Mouse (Mus musculus) CH12.LX (cell line): ENCODE results near the gene Lrig1. TPM values are rescaled to one million over a fixed set of nuclear protein-coding genes. Genes with fewer than 3 reads are reported as not detected.

ENCODE experiments used
- DNase-seq: peaks from one replicate; pipeline ENCODE4 v3.0.0-alpha.2; 2013; ENCODE audit errors: extremely low read depth
- H3K27ac ChIP-seq: 2 replicates; pipeline ENCODE4 v1.5.1; 2012; ENCODE audit warnings: low read depth, mild to moderate bottlenecking, control low read depth, moderate library complexity; ENCODE audit not compliant: insufficient read depth
- H3K27me3 ChIP-seq: replicated peaks from 2 replicates; pipeline ENCODE3; 2012; ENCODE audit warnings: inconsistent platforms
- H3K36me3 ChIP-seq, 2 experiments: replicated peaks in 1 of 2; 2 replicates each; pipeline versions ENCODE3 to v1.6.1; 2012; ENCODE audit warnings: inconsistent platforms in 1 of 2, low read length in 1 of 2, mild to moderate bottlenecking in 1 of 2, mixed read lengths in 1 of 2, moderate library complexity in 1 of 2; ENCODE audit not compliant: control insufficient read depth in 1 of 2, insufficient read depth in 1 of 2
- H3K4me1 ChIP-seq, 2 experiments: 2 replicates each; pipeline ENCODE4 v1.6.1; 2012; ENCODE audit warnings: inconsistent platforms in 1 of 2, moderate library complexity in 1 of 2; ENCODE audit not compliant: insufficient read depth in 2 of 2, control insufficient read depth in 1 of 2
- H3K4me2 ChIP-seq: 2 replicates; pipeline ENCODE4 v1.6.1; 2012; ENCODE audit warnings: low read depth, mild to moderate bottlenecking, control low read depth; ENCODE audit not compliant: poor library complexity, insufficient read depth, severe bottlenecking
- H3K4me3 ChIP-seq, 3 experiments: fragments of 150-350 bp in 1 of 3; sonication (generic) in 1 of 3; replicated peaks in 1 of 3; 2 replicates each; pipeline versions ENCODE3 to v1.5.1; 2011 to 2012; ENCODE audit warnings: low read depth in 2 of 3, low read length in 2 of 3, mild to moderate bottlenecking in 2 of 3, moderate library complexity in 2 of 3, control low read depth in 1 of 3, improper control_type of control experiment in 1 of 3, inconsistent platforms in 1 of 3, mixed read lengths in 1 of 3; ENCODE audit not compliant: poor library complexity in 1 of 3
- H3K79me2 ChIP-seq: replicated peaks from 2 replicates; pipeline ENCODE4 v1.6.1; 2012; ENCODE audit warnings: mild to moderate bottlenecking, moderate library complexity; ENCODE audit not compliant: control insufficient read depth, poor library complexity, insufficient read depth, severe bottlenecking; ENCODE audit errors: extremely low read depth
- H3K9ac ChIP-seq: 2 replicates; pipeline ENCODE4 v1.6.1; 2012; ENCODE audit warnings: low read depth, mild to moderate bottlenecking, control low read depth, moderate library complexity; ENCODE audit not compliant: insufficient read depth
- H3K9me3 ChIP-seq: replicated peaks from 2 replicates; pipeline ENCODE3; 2012; ENCODE audit warnings: low read length, inconsistent platforms, mixed read lengths
- BHLHE40 ChIP-seq: IDR thresholded peaks from 2 replicates; pipeline ENCODE4 v1.6.1; 2011; ENCODE audit warnings: mild to moderate bottlenecking, low read depth, low read length, improper control_type of control experiment
- CHD1 ChIP-seq: IDR thresholded peaks from 2 replicates; pipeline ENCODE4 v1.6.1; 2012; ENCODE audit warnings: low read depth, low read length, improper control_type of control experiment, inconsistent platforms
- CHD2 ChIP-seq: IDR thresholded peaks from 2 replicates; pipeline ENCODE4 v1.6.1; 2011; ENCODE audit warnings: low read length, improper control_type of control experiment
- CTCF ChIP-seq, 2 experiments: IDR thresholded peaks in 1 of 2; conservative IDR thresholded peaks in 1 of 2; 2 replicates each; pipeline ENCODE4 v1.5.1; 2011 to 2012; ENCODE audit warnings: low read depth in 2 of 2, low read length in 2 of 2, improper control_type of control experiment in 1 of 2, inconsistent platforms in 1 of 2, mild to moderate bottlenecking in 1 of 2, moderate library complexity in 1 of 2
- ELF1 ChIP-seq: IDR thresholded peaks from 2 replicates; pipeline ENCODE4 v1.6.1; 2014; ENCODE audit warnings: low read depth, mild to moderate bottlenecking, inconsistent platforms, low read length, improper control_type of control experiment
- KAT2A ChIP-seq: IDR thresholded peaks from 2 replicates; pipeline ENCODE4 v1.6.1; 2012; ENCODE audit warnings: low read length, improper control_type of control experiment, inconsistent platforms; ENCODE audit not compliant: insufficient replicate concordance
- MEF2A ChIP-seq: IDR thresholded peaks from 2 replicates; pipeline ENCODE4 v1.6.1; 2014; ENCODE audit warnings: low read depth, mild to moderate bottlenecking, inconsistent platforms, low read length, improper control_type of control experiment, borderline replicate concordance
- MYC ChIP-seq: IDR thresholded peaks from 2 replicates; pipeline ENCODE4 v1.6.1; 2011; ENCODE audit warnings: low read depth, mild to moderate bottlenecking, improper control_type of control experiment, low read length
- NRF1 ChIP-seq: IDR thresholded peaks from 2 replicates; pipeline ENCODE4 v1.6.1; 2014; ENCODE audit warnings: low read depth, mild to moderate bottlenecking, inconsistent platforms, low read length, improper control_type of control experiment, moderate library complexity
- POLR2A ChIP-seq: IDR thresholded peaks from 2 replicates; pipeline ENCODE4 v1.6.1; 2011; ENCODE audit warnings: low read depth, mild to moderate bottlenecking, improper control_type of control experiment, low read length
- RAD21 ChIP-seq: IDR thresholded peaks from 2 replicates; pipeline ENCODE4 v1.6.1; 2011; ENCODE audit warnings: low read depth, mild to moderate bottlenecking, low read length, improper control_type of control experiment, moderate library complexity
- RCOR1 ChIP-seq: conservative IDR thresholded peaks from 2 replicates; pipeline ENCODE4 v1.6.1; 2012; ENCODE audit warnings: low read depth, mild to moderate bottlenecking, inconsistent platforms, low read length, improper control_type of control experiment
- SMC3 ChIP-seq: IDR thresholded peaks from 2 replicates; pipeline ENCODE4 v1.6.1; 2011; ENCODE audit warnings: low read depth, low read length, improper control_type of control experiment
- UBTF ChIP-seq: IDR thresholded peaks from 2 replicates; pipeline ENCODE4 v1.6.1; 2012; ENCODE audit warnings: low read depth, mild to moderate bottlenecking, inconsistent platforms, low read length, improper control_type of control experiment, moderate library complexity
- USF1 ChIP-seq: IDR thresholded peaks from 2 replicates; pipeline ENCODE4 v1.6.1; 2014; ENCODE audit warnings: low read depth, mild to moderate bottlenecking, inconsistent platforms, low read length, improper control_type of control experiment
- USF2 ChIP-seq: conservative IDR thresholded peaks from 2 replicates; pipeline ENCODE4 v1.6.1; 2011; ENCODE audit warnings: low read depth, low read length, improper control_type of control experiment
- ZMIZ1 ChIP-seq: IDR thresholded peaks from 2 replicates; pipeline ENCODE4 v1.6.1; 2012; ENCODE audit warnings: low read depth, mild to moderate bottlenecking, inconsistent platforms, low read length, improper control_type of control experiment
- ZNF384 ChIP-seq: IDR thresholded peaks from 2 replicates; pipeline ENCODE4 v1.6.1; 2012; ENCODE audit warnings: low read depth, low read length, improper control_type of control experiment, inconsistent platforms
- dilution Hi-C: fragments of 300-500 bp; cut with MboI; formaldehyde crosslinking; loops from 2 replicates; pipeline ENCODE4 v1.14.3; 2020; ENCODE audit warnings: low sequenced_read_pairs; ENCODE audit not compliant: extremely low pct_unique_long_range_greater_than_20kb, extremely low pct_ligation_motif_present
- in situ Hi-C: fragments of 300-500 bp; cut with MboI; formaldehyde crosslinking; loops from 3 replicates; pipeline ENCODE4 v1.14.3; 2019; ENCODE audit warnings: low sequenced_read_pairs, low pct_ligation_motif_present, low pct_unique_long_range_greater_than_20kb, mixed read lengths
- polyA plus RNA-seq: library from polyadenylated mRNA; unstranded; fragments of >175 nt; gene quantifications from 2 replicates; pipeline ENCODE4 v1.2.1, GENCODE M21; 2012; ENCODE audit warnings: low read depth; ENCODE audit not compliant: insufficient read length
- total RNA-seq, 2 experiments: library from RNA; depleted of rRNA; stranded (reverse); fragments of 300-350 nt in 1 of 2; fragments of >200 nt in 1 of 2; gene quantifications; 2 replicates each; pipeline ENCODE4 v1.2.3; 2012 to 2014

Lrig1 gene
- total and polyA plus RNA-seq, 3 experiments, result 0.43 TPM; not detected in 2

DNA sequence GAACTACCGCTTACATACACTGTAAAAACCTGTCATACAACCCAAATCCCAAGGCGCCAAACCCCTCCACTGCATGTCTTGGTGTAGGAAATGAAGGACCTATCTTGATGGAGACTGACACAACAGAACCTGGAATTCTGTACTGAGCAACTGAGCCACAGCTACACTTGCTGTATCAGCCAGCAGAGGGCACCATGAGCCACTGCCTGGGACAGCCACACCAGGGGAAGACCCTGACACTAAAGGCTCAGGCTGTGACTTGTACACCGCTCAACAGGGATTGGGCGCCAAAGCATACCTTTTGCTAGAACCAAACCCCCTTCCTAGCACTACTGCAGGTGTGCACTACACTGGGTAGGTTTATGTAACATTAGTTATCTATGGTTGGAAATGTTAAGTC lies 77.0 kb downstream of the Lrig1 start:
- Histone ChIP-seq H3K4me2 (no peak overlapping the region), H3K9me3 (no peaks in the 10 kb centered on the region), H3K79me2 (no peaks in the 10 kb centered on the region), H3K9ac (no peak overlapping the region), H3K36me3 (no peaks in the 10 kb centered on the region), H3K4me3 (no peak overlapping the region), H3K27me3 (no peaks in the 10 kb centered on the region), H3K27ac (no peak overlapping the region), H3K4me1 (no peaks in the 10 kb centered on the region)
- TF ChIP-seq CHD1 (no peak), RAD21 (peak; percentile 66), POLR2A (no peak), BHLHE40 (no peak), SMC3 (peak; percentile 77), CTCF (conservative IDR thresholded peaks at IDR 0.05 in 1 of 2, IDR thresholded peaks at IDR 0.05 in 1 of 2; ENCODE audit: low read depth in 2 of 2, low read length in 2 of 2) (peak; percentile 56 to 60)
- peak; percentile 41 for DNase-seq
- dilution Hi-C loops (no loop called here), in situ Hi-C loops (no loop called here)

DNA sequence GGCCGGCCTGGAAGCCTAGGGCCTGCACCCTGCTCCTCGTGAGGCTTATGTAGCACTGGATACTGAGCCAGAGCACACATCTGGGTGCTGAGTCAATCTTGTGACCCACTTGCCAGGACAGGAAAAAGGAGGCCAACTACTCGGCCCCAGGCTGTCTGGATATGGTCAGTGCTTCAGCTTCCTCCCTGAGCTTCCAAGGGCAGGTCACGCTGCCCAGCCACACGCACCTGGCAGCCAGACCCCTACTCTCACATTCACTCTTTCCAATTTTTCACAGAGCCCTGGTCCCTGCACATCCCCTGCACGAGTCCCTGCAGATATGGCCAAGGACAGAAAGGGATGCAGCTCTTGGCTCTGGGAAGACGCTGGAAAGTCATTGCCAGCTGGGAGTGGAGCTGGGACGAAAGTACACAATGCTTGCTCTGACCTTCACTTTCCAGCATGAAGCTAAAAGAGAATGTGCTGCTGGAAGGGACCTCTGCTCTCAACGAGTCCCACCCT lies 79.1 kb downstream of the Lrig1 start:
- Histone ChIP-seq H3K27me3 (no peaks in the 10 kb centered on the region), H3K4me2 (no peak overlapping the region), H3K9me3 (no peaks in the 10 kb centered on the region), H3K36me3 (no peaks in the 10 kb centered on the region), H3K4me3 (no peak overlapping the region), H3K9ac (no peak overlapping the region), H3K4me1 (no peaks in the 10 kb centered on the region), H3K79me2 (no peaks in the 10 kb centered on the region), H3K27ac (no peak overlapping the region)
- dilution Hi-C loops, result no loop called here
- DNase-seq, result no peak
- no peak for TF ChIP-seq BHLHE40
- no peak for TF ChIP-seq ZMIZ1
- no peak for TF ChIP-seq MYC
- no peak for TF ChIP-seq ZNF384
- TF ChIP-seq MEF2A, result no peak
- no peak for TF ChIP-seq KAT2A
- TF ChIP-seq NRF1, result no peak
- TF ChIP-seq RCOR1, result no peak
- no peak for TF ChIP-seq CHD2
- TF ChIP-seq POLR2A, result no peak
- no peak for TF ChIP-seq UBTF
- no peak for TF ChIP-seq ELF1
- TF ChIP-seq USF1, result no peak
- TF ChIP-seq USF2, result no peak
- no peak for TF ChIP-seq RAD21
- in situ Hi-C loops, result no loop called here
